Mouse (Mus musculus) intestine, postnatal 0 days (tissue): ENCODE results near the gene Gimap8. TPM values are rescaled to one million over a fixed set of nuclear protein-coding genes. Genes with fewer than 3 reads are reported as not detected.

Source experiments
- ATAC-seq: fragments of 200-750 bp; cut with Nextera tagmentation; 2 replicates; pipeline ENCODE4 v1.8.0; 2017; ENCODE audit warnings: mild to moderate bottlenecking, moderate TSS enrichment, moderate library complexity
- H3K27ac ChIP-seq: fragments of 300-500 bp; sonication (generic); 2 replicates; pipeline ENCODE4 v1.5.1; 2014; ENCODE audit warnings: mild to moderate bottlenecking, low read depth, low read length, moderate library complexity
- H3K27me3 ChIP-seq: fragments of 300-500 bp; sonication (generic); replicated peaks from 2 replicates; pipeline ENCODE4 v1.6.1; 2014; ENCODE audit warnings: low read length, mixed read lengths; ENCODE audit not compliant: control insufficient read depth, insufficient read depth
- H3K36me3 ChIP-seq: fragments of 300-500 bp; sonication (generic); 2 replicates; pipeline ENCODE4 v1.6.1; 2014; ENCODE audit warnings: mild to moderate bottlenecking, moderate library complexity; ENCODE audit not compliant: control insufficient read depth, insufficient read depth
- H3K4me1 ChIP-seq: fragments of 300-500 bp; sonication (generic); replicated peaks from 2 replicates; pipeline ENCODE4 v1.6.1; 2014; ENCODE audit warnings: antibody characterized with exemption, low read length, mixed read lengths; ENCODE audit not compliant: control insufficient read depth, insufficient read depth
- H3K4me2 ChIP-seq: fragments of 300-500 bp; sonication (generic); replicated peaks from 2 replicates; pipeline ENCODE4 v1.6.1; 2014; ENCODE audit warnings: low read depth, mild to moderate bottlenecking, moderate library complexity
- H3K4me3 ChIP-seq: fragments of 300-500 bp; sonication (generic); 2 replicates; pipeline ENCODE4 v1.5.1; 2014; ENCODE audit warnings: low read depth, low read length
- H3K9ac ChIP-seq: fragments of 300-500 bp; sonication (generic); 2 replicates; pipeline ENCODE4 v1.6.1; 2014; ENCODE audit warnings: mild to moderate bottlenecking, low read depth, low read length
- H3K9me3 ChIP-seq: fragments of 300-500 bp; sonication (generic); 2 replicates; pipeline ENCODE4 v1.6.1; 2016; ENCODE audit warnings: mixed run types; ENCODE audit not compliant: control insufficient read depth
- CTCF ChIP-seq: sonication (generic); IDR thresholded peaks from 2 replicates; pipeline ENCODE4 v1.5.1; 2016; ENCODE audit warnings: low read depth, mild to moderate bottlenecking, control low read depth, antibody characterized with exemption, moderate library complexity
- WGBS: fragments of 180-500 bp; shearing (Covaris S2); extraction: QIAGEN DNeasy Blood & Tissue Kit; methylation state at CpG from one replicate; pipeline ENCODE4 v1.1.7; 2014; 5-methylcytosine and 5-hydroxymethylcytosine counted together
- polyA plus RNA-seq: library from polyadenylated mRNA; unstranded; fragments of >200 nt; fragmentation: Nextera tagmentation; extraction: Ambion mirVana; gene quantifications from 2 replicates; pipeline ENCODE4 v1.2.1, GENCODE M21; 2015

Gimap8 gene
- polyA plus RNA-seq, 1 experiment from 2014 or later = 1.1 TPM

- Histone ChIP-seq H3K4me2 (no peak overlapping the region), H3K9me3 (no peaks in the 10 kb centered on the region), H3K27me3 (no peaks in the 10 kb centered on the region), H3K9ac (no peak overlapping the region), H3K4me1 (no peaks in the 10 kb centered on the region; the same call in 1 of the 2 replicates), H3K4me3 (no peak overlapping the region), H3K27ac (no peak overlapping the region), H3K36me3 (no peaks in the 10 kb centered on the region)
- no peak for ATAC-seq
- WGBS = 69% methylated on average over 9 of the region's 9 CpGs
- no peak for TF ChIP-seq CTCF
These were observed 27.4 kb downstream of the Gimap8 start for GRCm38 (mm10) chr6:48674291-48675058.

DNA sequence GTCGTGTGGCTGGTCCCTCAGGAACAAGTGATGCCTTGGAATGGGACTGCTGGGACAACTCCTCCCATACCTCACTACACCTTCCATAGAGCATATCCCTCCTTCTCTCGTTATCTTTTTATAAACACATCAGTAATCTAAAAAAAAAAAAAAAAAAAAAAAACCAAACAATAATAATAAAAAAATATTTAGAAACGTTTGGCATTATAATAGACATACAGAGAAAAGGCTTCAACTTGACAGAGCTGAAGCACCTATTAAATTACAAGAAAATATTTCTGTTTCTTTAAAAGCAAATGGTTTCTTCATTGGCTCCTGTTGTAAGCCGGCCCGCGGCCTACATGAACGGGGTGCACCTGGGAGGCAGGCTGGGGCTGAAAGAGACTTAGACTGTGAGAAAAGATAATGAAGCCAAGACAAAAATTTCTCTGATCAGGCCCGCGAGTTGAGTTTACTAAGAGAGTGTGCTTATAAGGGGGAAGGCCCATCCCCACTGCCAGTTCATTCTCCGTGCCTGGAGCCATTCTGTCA, 28.4 kb downstream of the Gimap8 start:
- 28% methylated on average over 10 of the region's 10 CpGs for WGBS
- H3K36me3 ChIP-seq = no peaks in the 10 kb centered on the region
- H3K9ac ChIP-seq = peak overlapping the region; percentile 35; the same call in 1 of the 2 replicates
- no peak for TF ChIP-seq CTCF
- peak overlapping the region; percentile 47; the same call in 1 of the 2 replicates for H3K27ac ChIP-seq
- no peaks in the 10 kb centered on the region for H3K27me3 ChIP-seq
- H3K9me3 ChIP-seq = no peaks in the 10 kb centered on the region
- no peaks in the 10 kb centered on the region; the same call in 1 of the 2 replicates for H3K4me1 ChIP-seq
- ATAC-seq = 0 out of 2 replicates have a peak, but pooled peaks have one; percentile 8
- H3K4me3 ChIP-seq = peak overlapping the region; percentile 39
- peak overlapping the region; percentile 64 for H3K4me2 ChIP-seq

GRCm38 (mm10) chr6:48675931-48676859, 29.2 kb downstream of the Gimap8 start, which contains the start of gene Gimap9:
TSS of gene Gimap9 (plus strand) at chr6:48676129.
- peak; percentile 69 for ATAC-seq
- Histone ChIP-seq H3K36me3 (no peaks in the 10 kb centered on the region), H3K4me3 (peak within 1 kb of the TSS; percentile 39), H3K4me2 (peak within 1 kb of the TSS; percentile 64), H3K27ac (peak within 1 kb of the TSS; percentile 47; the same call in 1 of the 2 replicates), H3K9ac (peak within 1 kb of the TSS; percentile 35; the same call in 1 of the 2 replicates), H3K4me1 (no peaks in the 10 kb centered on the region; the same call in 1 of the 2 replicates), H3K27me3 (no peaks in the 10 kb centered on the region), H3K9me3 (no peaks in the 10 kb centered on the region)
- WGBS = 18% methylated on average over 13 of the region's 13 CpGs
- no peak for TF ChIP-seq CTCF

DNA sequence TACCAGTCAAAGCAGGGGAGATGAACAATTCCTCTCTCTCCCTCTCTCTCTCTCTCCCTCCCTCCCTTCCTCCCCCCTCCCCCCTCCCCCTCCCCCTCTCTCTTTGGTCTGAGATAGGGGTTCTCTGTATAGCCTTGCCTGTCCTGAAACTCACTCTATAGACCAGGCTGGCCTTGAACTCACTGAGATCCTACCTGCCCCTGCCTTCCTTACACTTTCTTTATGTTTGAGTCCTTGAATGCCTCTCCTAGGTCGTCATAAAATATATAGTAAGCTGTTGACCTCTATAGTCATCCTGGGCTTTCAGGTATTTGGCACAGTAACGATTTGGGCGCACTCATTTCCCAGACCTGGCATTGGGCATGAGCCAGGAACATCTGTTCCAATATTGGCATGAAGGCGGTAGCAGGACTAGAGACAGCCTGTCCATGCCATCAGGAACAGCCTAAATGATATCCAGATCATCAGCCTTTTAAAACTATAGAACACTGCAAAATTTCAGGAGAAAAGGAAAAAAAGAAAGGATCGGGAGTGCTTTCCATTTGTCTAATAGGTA, 29.9 kb downstream of the Gimap8 start:
- Histone ChIP-seq H3K4me3 (peak overlapping the region; percentile 39; the same call in 1 of the 2 replicates), H3K4me2 (peak overlapping the region; percentile 64), H3K27ac (no peak overlapping the region), H3K36me3 (no peaks in the 10 kb centered on the region), H3K27me3 (no peaks in the 10 kb centered on the region), H3K9ac (no peak overlapping the region), H3K9me3 (no peaks in the 10 kb centered on the region), H3K4me1 (no peaks in the 10 kb centered on the region; the same call in 1 of the 2 replicates)
- no peak for TF ChIP-seq CTCF
- WGBS = 73% methylated on average over 5 of the region's 5 CpGs
- no peak for ATAC-seq

DNA sequence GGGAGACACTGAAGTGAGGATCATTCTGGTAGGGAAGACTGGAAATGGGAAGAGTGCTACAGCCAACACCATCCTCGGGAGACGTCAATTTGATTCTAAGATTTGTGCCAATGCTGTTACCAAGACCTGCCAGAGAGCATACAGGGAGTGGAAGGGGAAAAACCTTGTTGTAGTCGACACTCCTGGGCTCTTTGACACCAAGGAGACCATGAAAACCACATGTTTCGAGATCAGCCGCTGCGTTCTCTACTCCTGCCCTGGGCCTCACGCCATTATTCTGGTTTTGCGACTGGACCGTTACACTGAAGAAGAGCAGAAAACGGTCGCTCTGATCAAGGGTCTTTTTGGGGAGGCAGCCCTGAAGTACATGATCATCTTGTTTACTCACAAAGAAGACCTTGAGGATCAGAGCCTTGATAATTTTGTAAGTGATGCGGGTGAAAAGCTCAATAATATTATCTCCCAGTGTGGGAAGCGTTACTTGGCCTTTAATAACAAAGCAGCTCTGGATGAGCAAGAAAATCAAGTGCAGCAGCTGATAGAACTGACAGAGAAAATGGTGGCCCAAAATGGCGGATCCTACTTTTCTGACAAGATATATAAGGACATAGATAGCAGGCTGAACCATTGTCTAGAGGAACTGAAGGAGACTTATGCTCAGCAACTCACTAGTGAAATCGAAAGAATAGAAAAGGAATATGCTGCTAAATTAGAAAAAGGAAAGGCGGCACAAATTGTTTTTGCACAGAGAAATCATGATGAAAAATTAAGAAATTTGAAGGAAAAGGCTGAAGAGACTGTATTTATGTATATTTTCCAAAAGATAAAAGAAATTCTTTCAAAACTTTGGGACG, 30.7 kb downstream of the Gimap8 start:
- no peaks in the 10 kb centered on the region for H3K36me3 ChIP-seq
- H3K27ac ChIP-seq = no peak overlapping the region
- H3K4me3 ChIP-seq = no peak overlapping the region
- no peaks in the 10 kb centered on the region; the same call in 1 of the 2 replicates for H3K4me1 ChIP-seq
- H3K4me2 ChIP-seq = no peak overlapping the region
- 95% methylated on average over 17 of the region's 17 CpGs for whole genome bisulfite sequencing
- no peak overlapping the region for H3K9ac ChIP-seq
- H3K27me3 ChIP-seq = no peaks in the 10 kb centered on the region
- H3K9me3 ChIP-seq = no peaks in the 10 kb centered on the region
- TF ChIP-seq CTCF = no peak
- no peak for ATAC-seq
